Mouse (Mus musculus): ENCODE measurements around the gene Prepl. TPM values are rescaled to one million over a fixed set of nuclear protein-coding genes. Genes with fewer than 3 reads are reported as not detected.

The Prepl gene
- polyA plus RNA-seq, 1 experiment from 2014 or later = 30.5 TPM

- Histone ChIP-seq H3K9ac (no peak overlapping the region), H3K27me3 (no peaks in the 10 kb centered on the region), H3K4me2 (replicated peaks) (no peak overlapping the region), H3K27ac (no peak overlapping the region), H3K4me1 (no peaks in the 10 kb centered on the region; the same call in 1 of the 2 replicates), H3K36me3 (peaks cover 41% of the 10 kb centered on the region), H3K4me3 (no peak overlapping the region), H3K9me3 (no peaks in the 10 kb centered on the region)
- no peak for ATAC-seq (ENCODE audit: insufficient number of reproducible peaks, insufficient read depth, low FRiP score, low TSS enrichment)
- 64% methylated on average over 6 of the region's 6 CpGs for WGBS
These were observed 19.4 kb downstream of the Prepl start for GRCm38 (mm10) chr17:85070658-85071057.

GRCm38 (mm10) chr17:85067331-85067730 is 22.7 kb downstream of the Prepl start:
- 92% methylated on average over 7 of the region's 7 CpGs for WGBS
- peaks cover 68% of the 10 kb centered on the region for H3K36me3 ChIP-seq

GRCm38 (mm10) chr17:85063560-85063959 is 26.5 kb downstream of the Prepl start:
- no peak for ATAC-seq (ENCODE audit: insufficient number of reproducible peaks, insufficient read depth, low FRiP score, low TSS enrichment)

More at GRCm38 (mm10) chr17:85067331-85067730, 22.7 kb downstream of the Prepl start:
- Histone ChIP-seq H3K4me3 (no peak overlapping the region), H3K9ac (no peak overlapping the region), H3K4me2 (replicated peaks) (no peak overlapping the region), H3K4me1 (no peaks in the 10 kb centered on the region), H3K9me3 (no peaks in the 10 kb centered on the region), H3K27ac (no peak overlapping the region), H3K27me3 (no peaks in the 10 kb centered on the region)
- no peak for ATAC-seq (ENCODE audit: insufficient number of reproducible peaks, insufficient read depth, low FRiP score, low TSS enrichment)

GRCm38 (mm10) chr17:85059136-85059535 is 30.9 kb downstream of the Prepl start:
- no peak for ATAC-seq (ENCODE audit: insufficient number of reproducible peaks, insufficient read depth, low FRiP score, low TSS enrichment)
- Histone ChIP-seq H3K27me3 (no peaks in the 10 kb centered on the region), H3K36me3 (peaks cover 13% of the 10 kb centered on the region), H3K9me3 (no peaks in the 10 kb centered on the region), H3K9ac (no peak overlapping the region), H3K4me1 (no peaks in the 10 kb centered on the region), H3K27ac (no peak overlapping the region), H3K4me3 (no peak overlapping the region), H3K4me2 (replicated peaks) (no peak overlapping the region)
- 89% methylated on average over 6 of the region's 6 CpGs for WGBS

More at GRCm38 (mm10) chr17:85063560-85063959, 26.5 kb downstream of the Prepl start:
- Histone ChIP-seq H3K4me3 (no peak overlapping the region), H3K27ac (no peak overlapping the region), H3K4me2 (replicated peaks) (no peak overlapping the region), H3K9ac (no peak overlapping the region), H3K36me3 (peaks cover 41% of the 10 kb centered on the region), H3K27me3 (no peaks in the 10 kb centered on the region), H3K4me1 (no peaks in the 10 kb centered on the region), H3K9me3 (no peaks in the 10 kb centered on the region)
- WGBS = 85% methylated on average over 7 of the region's 7 CpGs

GRCm38 (mm10) chr17:85058276-85058675 is 31.8 kb downstream of the Prepl start:
- H3K4me3 ChIP-seq = no peak overlapping the region
- no peak overlapping the region for H3K4me2 ChIP-seq (replicated peaks)
- WGBS = 83% methylated on average over 7 of the region's 7 CpGs
- H3K9ac ChIP-seq = no peak overlapping the region
- ATAC-seq (ENCODE audit: insufficient number of reproducible peaks, insufficient read depth, low FRiP score, low TSS enrichment) = no peak
- H3K27ac ChIP-seq = no peak overlapping the region
- H3K9me3 ChIP-seq = no peaks in the 10 kb centered on the region
- peaks cover 6% of the 10 kb centered on the region for H3K36me3 ChIP-seq
- no peaks in the 10 kb centered on the region for H3K27me3 ChIP-seq
- no peaks in the 10 kb centered on the region for H3K4me1 ChIP-seq

GRCm38 (mm10) chr17:85048379-85048778 is 41.7 kb downstream of the Prepl start:
- Histone ChIP-seq H3K27ac (no peak overlapping the region), H3K4me3 (no peak overlapping the region), H3K9ac (no peak overlapping the region)

GRCm38 (mm10) chr17:85045160-85045559 is 44.9 kb downstream of the Prepl start:
- Histone ChIP-seq H3K36me3 (no peaks in the 10 kb centered on the region), H3K4me2 (replicated peaks) (no peak overlapping the region), H3K27ac (no peak overlapping the region), H3K4me1 (no peaks in the 10 kb centered on the region), H3K9me3 (no peaks in the 10 kb centered on the region), H3K4me3 (no peak overlapping the region), H3K9ac (no peak overlapping the region), H3K27me3 (no peaks in the 10 kb centered on the region)
- WGBS = 84% methylated on average over 12 of the region's 12 CpGs
- ATAC-seq (ENCODE audit: insufficient number of reproducible peaks, insufficient read depth, low FRiP score, low TSS enrichment) = no peak

More at GRCm38 (mm10) chr17:85048379-85048778, 41.7 kb downstream of the Prepl start:
- ATAC-seq (ENCODE audit: insufficient number of reproducible peaks, insufficient read depth, low FRiP score, low TSS enrichment) = no peak
- Histone ChIP-seq H3K4me1 (no peaks in the 10 kb centered on the region), H3K9me3 (no peaks in the 10 kb centered on the region), H3K27me3 (no peaks in the 10 kb centered on the region), H3K36me3 (no peaks in the 10 kb centered on the region), H3K4me2 (replicated peaks) (no peak overlapping the region)
- 93% methylated on average over 5 of the region's 5 CpGs for WGBS

- Histone ChIP-seq H3K4me3 (no peak overlapping the region), H3K4me2 (replicated peaks) (no peak overlapping the region), H3K4me1 (no peaks in the 10 kb centered on the region), H3K9me3 (no peaks in the 10 kb centered on the region), H3K36me3 (no peaks in the 10 kb centered on the region), H3K9ac (no peak overlapping the region), H3K27me3 (no peaks in the 10 kb centered on the region), H3K27ac (no peak overlapping the region)
- 90% methylated on average over 5 of the region's 5 CpGs for WGBS
- no peak for ATAC-seq (ENCODE audit: insufficient number of reproducible peaks, insufficient read depth, low FRiP score, low TSS enrichment)
These were observed 45.6 kb downstream of the Prepl start for GRCm38 (mm10) chr17:85044466-85044865.

- Histone ChIP-seq H3K27me3 (no peaks in the 10 kb centered on the region), H3K4me1 (no peaks in the 10 kb centered on the region), H3K4me3 (no peak overlapping the region), H3K9me3 (no peaks in the 10 kb centered on the region), H3K27ac (no peak overlapping the region), H3K4me2 (replicated peaks) (no peak overlapping the region), H3K9ac (no peak overlapping the region), H3K36me3 (no peaks in the 10 kb centered on the region)
- ATAC-seq (ENCODE audit: insufficient number of reproducible peaks, insufficient read depth, low FRiP score, low TSS enrichment) = no peak
- WGBS = 82% methylated on average over 6 of the region's 6 CpGs
These were observed 46.6 kb downstream of the Prepl start for GRCm38 (mm10) chr17:85043404-85043816.

GRCm38 (mm10) chr17:85042419-85042818 is 47.6 kb downstream of the Prepl start:
- no peak overlapping the region for H3K4me3 ChIP-seq
- no peak overlapping the region for H3K4me2 ChIP-seq (replicated peaks)
- H3K27me3 ChIP-seq = no peaks in the 10 kb centered on the region
- H3K9ac ChIP-seq = no peak overlapping the region
- no peak overlapping the region for H3K27ac ChIP-seq
- H3K9me3 ChIP-seq = no peaks in the 10 kb centered on the region
- 72% methylated on average over 6 of the region's 6 CpGs for WGBS
- no peaks in the 10 kb centered on the region for H3K36me3 ChIP-seq
- no peak for ATAC-seq (ENCODE audit: insufficient number of reproducible peaks, insufficient read depth, low FRiP score, low TSS enrichment)
- H3K4me1 ChIP-seq = no peaks in the 10 kb centered on the region

GRCm38 (mm10) chr17:85040913-85041312 is 49.1 kb downstream of the Prepl start:
- no peak overlapping the region for H3K27ac ChIP-seq
- no peak overlapping the region for H3K4me3 ChIP-seq
- H3K4me2 ChIP-seq (replicated peaks) = no peak overlapping the region
- ATAC-seq (ENCODE audit: insufficient number of reproducible peaks, insufficient read depth, low FRiP score, low TSS enrichment) = no peak
- 75% methylated on average over 7 of the region's 7 CpGs for WGBS
- H3K9ac ChIP-seq = no peak overlapping the region
- H3K4me1 ChIP-seq = no peaks in the 10 kb centered on the region
- H3K9me3 ChIP-seq = no peaks in the 10 kb centered on the region
- no peaks in the 10 kb centered on the region for H3K27me3 ChIP-seq
- H3K36me3 ChIP-seq = no peaks in the 10 kb centered on the region

- Histone ChIP-seq H3K9me3 (no peaks in the 10 kb centered on the region), H3K27ac (no peak overlapping the region), H3K4me1 (no peaks in the 10 kb centered on the region), H3K27me3 (no peaks in the 10 kb centered on the region), H3K4me2 (replicated peaks) (no peak overlapping the region), H3K4me3 (no peak overlapping the region), H3K36me3 (no peaks in the 10 kb centered on the region), H3K9ac (no peak overlapping the region)
- ATAC-seq (ENCODE audit: insufficient number of reproducible peaks, insufficient read depth, low FRiP score, low TSS enrichment) = no peak
- WGBS = 89% methylated on average over 5 of the region's 5 CpGs
These were observed 51.3 kb downstream of the Prepl start for GRCm38 (mm10) chr17:85038761-85039160.

- Histone ChIP-seq H3K4me1 (no peaks in the 10 kb centered on the region), H3K4me3 (no peak overlapping the region), H3K9ac (no peak overlapping the region), H3K27ac (no peak overlapping the region), H3K9me3 (no peaks in the 10 kb centered on the region), H3K36me3 (no peaks in the 10 kb centered on the region), H3K27me3 (no peaks in the 10 kb centered on the region), H3K4me2 (replicated peaks) (no peak overlapping the region)
- ATAC-seq (ENCODE audit: insufficient number of reproducible peaks, insufficient read depth, low FRiP score, low TSS enrichment) = no peak
- 82% methylated on average over 4 of the region's 4 CpGs for WGBS
These were observed 51.7 kb downstream of the Prepl start for GRCm38 (mm10) chr17:85038311-85038710.

Data from embryonic facial prominence, embryonic 12.5 days (tissue).